Mouse (Mus musculus) frontal cortex, adult 2 months (tissue): ENCODE data around the gene Slc16a10. TPM values are rescaled to one million over a fixed set of nuclear protein-coding genes. Genes with fewer than 3 reads are reported as not detected.
A peak's percentile ranks its signal among the peaks of the same experiment; 100 is the strongest.

Experiments
- DNase-seq, 2 experiments: peaks; one replicate each; pipeline ENCODE4 v3.0.0; 2022; ENCODE audit warnings: low spot score in 1 of 2; ENCODE audit errors: extremely low spot score in 1 of 2
- polyA plus RNA-seq: library from polyadenylated mRNA; depleted of rRNA; stranded (reverse); fragments of >200 nt; gene quantifications from 2 replicates; pipeline ENCODE4 v1.2.3, GENCODE M21; 2012

Slc16a10 gene
- polyA plus RNA-seq, 1 experiment: 2.6 TPM

DNA sequence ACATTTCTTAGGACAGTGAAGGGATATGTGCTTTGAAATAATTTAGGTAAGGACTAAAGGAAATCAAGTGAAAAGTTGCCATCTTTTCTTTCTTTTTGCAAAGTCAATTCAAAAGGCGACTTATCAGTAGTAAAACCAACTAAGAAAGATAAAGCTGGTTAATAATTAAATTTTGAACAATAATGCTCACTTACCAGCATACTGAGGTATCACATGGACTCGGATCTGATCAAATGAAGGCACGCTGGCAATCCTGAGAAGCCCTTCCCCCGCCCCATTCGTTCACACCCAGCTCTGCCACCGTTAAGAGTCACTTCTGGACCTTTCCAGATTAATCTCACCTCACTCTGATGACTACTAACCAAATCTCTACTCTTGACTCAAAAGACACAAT lies 64.1 kb downstream of the Slc16a10 start:
- no peak for DNase-seq

DNA sequence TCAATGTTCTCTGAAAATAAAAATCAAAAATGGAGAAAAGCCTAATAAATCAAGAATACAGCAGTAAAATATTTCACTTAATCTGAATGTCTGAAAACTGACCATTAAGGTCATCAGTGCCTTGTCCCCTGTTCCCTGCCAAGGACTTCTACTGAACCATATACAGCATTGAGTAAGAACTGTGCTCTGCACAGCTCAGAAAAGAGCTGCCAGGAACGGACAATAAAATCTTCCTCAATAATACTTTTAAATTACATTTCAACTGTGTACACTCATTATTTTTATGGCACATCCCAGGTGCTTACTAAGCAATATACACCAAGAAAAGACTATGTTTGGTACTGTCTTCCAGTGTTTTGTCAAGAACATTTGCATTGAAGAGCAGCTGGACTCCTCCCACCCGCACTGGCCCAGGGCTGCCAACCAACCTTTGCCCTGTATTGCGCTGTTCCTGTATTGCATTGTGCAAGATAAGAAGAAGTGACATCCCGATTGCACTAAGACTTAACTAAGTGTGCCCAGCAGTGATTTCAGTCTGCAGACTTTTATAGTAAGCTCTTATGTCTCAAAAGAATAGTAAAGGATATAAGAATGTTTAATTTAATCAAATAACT lies 64.6 kb downstream of the Slc16a10 start:
- no peak for DNase-seq

DNA sequence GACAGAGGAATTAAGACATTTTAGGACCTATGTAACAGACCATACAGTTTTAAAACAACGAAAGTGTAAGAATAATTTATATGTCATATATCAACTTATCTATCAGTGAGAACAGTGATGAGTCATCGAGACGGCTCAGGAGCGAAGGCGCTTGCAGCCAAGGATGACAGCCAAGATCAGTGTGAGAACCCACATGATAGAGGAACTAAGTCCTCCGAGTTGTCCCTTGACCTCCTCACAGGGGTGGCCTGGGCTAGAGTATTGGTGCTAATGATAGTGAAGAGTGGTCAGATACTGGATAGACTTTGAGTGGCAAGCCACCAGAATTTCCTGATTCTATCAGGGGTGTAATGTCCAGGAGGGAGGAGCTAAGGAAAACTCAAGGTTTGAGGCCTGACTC lies 68.5 kb downstream of the Slc16a10 start:
- DNase-seq: peak in 1 of 2 experiments; percentile 23

DNA sequence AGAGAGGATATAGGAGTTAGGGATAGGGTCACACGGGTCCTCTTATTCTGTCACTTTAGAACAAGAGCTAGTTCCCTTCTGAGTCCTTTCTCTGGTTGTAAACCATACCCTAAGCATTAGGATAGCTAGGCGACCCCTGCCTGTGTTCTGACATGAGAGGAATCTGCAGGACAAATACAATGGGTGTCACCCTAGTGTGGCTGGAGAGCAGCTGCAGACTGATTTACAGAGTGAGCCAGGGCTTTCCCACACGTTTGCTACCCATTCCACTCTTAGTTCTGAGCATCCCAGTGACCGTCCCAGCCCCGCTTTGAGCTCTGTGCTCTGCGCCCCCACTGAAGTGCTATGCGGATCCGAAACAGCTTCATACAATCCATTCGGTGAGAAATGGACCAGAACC lies 71.4 kb downstream of the Slc16a10 start:
- DNase-seq: no peak

DNA sequence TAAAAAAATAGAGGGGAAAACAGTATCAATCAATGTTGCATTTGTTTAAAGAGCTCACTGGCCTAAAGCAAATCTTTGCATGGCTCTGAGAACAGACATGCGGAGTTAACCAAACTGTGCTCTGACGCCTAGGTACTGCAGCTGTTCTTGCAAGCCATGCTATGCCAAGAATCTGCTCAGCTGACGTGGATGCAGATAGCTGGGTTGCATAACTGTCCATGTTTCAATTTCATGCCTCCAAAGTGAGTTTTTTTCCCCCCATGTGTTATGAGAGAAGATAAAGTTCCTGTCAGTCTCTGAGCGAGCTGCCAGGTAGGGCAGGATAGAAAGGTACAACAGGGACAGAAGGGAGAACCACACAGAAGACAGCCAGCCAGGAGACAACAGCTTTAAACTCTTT lies 72.8 kb downstream of the Slc16a10 start:
- peak; percentile 40 to 65 for DNase-seq

DNA sequence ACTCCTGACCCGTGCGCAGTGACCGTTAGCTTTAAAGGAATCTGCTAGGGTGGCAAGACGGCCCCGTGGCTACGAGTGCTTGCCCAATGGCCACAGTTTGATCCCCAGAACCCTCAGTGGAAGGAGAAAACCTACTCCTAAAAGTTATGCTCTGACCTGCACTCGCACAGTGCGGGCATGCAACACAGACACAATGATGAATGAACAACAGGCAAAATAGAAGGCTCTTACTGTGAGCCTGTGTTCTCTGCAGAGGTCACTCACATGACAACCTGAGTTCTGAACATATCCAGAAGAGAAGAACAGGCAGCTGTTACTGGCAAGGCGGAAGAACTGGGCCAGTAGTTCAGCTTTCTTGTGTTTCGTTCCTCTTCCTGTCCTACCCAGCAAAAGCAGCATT lies 73.5 kb downstream of the Slc16a10 start:
- DNase-seq: no peak

DNA sequence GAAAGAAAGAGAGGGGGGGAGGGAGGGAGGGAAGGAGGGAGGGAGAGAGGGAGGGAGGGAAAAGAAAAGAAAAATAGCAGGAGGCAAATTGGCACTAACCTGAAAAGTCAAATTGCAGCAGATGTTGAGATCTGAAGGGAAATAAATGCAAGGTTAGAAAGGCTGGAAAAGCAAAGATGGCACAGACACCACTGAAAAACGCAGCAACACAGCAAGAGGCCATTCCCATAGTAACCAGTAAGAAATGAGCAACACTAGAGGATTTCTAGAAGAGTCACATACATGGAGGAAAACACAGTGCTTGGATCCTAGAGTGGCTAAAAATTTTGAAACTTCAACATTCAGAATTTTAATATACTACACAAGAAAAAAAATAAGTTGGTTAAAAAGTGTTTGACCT lies 74.5 kb downstream of the Slc16a10 start:
- no peak for DNase-seq

DNA sequence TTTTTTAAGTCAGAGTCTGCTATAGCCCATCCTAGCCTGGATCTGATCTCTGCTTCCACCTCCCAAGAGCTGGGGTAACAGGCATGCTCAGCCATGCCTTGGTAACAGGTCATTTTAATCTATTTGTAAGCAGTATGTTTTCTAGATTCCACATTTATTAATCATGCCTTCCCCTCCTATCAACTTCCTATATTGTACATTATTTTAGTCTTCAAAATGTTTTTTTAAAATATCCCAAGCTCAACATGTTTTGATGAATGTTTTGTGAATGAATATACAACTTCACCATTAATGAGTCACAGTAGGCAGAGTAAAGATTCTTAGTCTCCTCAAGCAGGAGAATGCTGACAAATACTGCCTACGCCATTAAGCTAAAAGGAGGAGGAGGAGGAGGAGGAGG lies 75.0 kb downstream of the Slc16a10 start:
- no peak for DNase-seq

DNA sequence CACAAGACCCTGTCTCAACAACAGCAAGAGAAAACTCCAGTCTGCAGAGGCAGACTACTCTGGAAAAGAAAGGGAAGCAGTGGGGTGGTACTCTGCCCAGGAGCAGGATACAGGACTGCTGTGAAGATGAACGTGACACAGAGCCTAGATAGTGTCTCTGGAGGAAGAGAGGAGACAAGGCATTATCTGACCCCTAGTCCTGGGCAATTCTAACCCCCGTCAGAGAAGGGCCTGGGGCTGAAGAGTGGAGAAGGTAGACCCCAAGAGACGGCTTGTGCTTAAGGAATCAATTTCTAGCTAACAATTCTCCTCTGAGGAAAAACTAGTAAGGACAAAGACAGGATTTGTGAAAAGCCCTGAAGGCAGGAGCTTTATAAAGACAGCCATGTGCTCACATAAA lies 76.7 kb downstream of the Slc16a10 start:
- DNase-seq: no peak

DNA sequence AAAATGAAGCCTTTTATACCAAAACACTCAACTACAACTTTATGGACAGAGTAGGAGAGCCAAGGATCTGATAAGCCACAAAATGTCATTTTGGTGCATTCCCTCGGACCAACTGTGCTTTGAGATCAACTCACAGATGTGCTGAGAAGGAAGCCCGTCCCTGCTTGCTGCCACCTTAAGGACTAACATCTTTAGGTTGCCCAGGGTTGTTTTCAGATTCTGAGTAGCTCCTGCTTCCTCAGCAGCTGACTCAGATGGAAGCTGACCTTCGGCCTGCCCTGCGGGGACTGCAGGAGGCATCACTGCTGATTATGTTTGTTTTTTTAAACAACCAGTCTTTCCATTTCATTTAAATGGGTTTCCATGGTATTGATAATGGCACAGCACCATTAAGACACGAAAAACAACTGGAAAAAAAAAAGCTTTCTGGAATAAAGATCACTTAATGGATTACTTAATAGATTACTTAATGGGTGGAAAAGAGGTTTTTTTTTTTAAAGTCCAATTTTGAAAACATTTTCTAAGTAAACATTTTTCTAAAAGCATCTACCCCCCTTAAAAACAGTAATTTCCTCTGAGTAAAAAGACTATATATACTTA lies 78.7 kb downstream of the Slc16a10 start:
- no peak for DNase-seq

DNA sequence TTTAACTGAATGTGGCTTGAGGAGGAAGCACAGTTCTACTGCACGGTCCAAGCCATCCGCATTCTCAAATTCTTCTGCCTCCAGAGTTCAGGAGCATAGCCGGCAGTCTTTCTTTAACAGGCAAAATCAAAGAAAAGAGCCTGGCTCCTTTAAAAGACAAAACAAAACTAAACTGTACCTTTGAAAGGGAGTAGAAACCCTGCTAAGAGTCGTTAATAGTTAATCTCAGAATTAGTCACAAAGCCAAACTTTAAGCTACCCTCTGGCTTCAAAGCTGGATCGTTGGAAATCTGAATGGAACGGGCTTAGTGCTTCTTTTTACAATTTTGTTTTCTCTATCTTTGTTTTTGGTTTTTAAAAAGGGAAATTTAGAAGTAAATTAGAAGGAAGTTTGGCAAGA lies 79.2 kb downstream of the Slc16a10 start:
- no peak for DNase-seq

DNA sequence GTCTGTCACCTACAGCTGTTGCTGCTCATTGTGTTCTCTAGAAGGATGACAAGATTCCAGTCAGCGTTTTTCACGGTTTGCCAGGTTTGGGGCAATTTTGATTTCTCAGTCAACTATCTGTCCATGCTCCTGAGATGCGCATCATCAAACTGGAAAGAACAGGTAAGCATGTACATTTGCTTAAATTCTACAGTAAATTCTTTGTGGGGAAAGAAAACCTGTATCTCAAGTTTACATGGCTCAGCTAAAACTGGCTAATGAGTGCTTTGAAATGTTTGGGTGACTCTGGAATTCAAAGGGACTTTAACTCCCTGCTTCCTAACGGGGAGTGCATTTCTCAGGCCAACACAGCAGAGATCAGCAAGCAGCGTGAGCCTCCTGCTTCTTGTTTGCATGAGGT lies 80.1 kb downstream of the Slc16a10 start:
- DNase-seq: no peak

DNA sequence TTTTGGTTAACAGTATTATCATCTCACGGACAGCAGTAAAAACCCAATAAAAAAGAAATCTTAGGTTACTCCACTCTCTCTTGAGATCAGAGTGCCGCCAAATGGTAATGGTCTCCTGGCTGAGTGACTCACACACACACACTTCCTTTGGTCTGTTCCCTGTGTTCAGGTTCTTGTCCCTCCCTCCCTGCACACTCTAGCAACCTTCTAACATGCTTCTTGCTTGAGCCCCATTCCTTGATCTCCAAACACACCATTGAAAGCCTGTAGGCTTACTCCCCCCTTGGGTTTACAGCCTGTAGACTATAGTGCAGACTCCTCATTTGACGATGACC lies 83.3 kb downstream of the Slc16a10 start:
- DNase-seq: no peak

DNA sequence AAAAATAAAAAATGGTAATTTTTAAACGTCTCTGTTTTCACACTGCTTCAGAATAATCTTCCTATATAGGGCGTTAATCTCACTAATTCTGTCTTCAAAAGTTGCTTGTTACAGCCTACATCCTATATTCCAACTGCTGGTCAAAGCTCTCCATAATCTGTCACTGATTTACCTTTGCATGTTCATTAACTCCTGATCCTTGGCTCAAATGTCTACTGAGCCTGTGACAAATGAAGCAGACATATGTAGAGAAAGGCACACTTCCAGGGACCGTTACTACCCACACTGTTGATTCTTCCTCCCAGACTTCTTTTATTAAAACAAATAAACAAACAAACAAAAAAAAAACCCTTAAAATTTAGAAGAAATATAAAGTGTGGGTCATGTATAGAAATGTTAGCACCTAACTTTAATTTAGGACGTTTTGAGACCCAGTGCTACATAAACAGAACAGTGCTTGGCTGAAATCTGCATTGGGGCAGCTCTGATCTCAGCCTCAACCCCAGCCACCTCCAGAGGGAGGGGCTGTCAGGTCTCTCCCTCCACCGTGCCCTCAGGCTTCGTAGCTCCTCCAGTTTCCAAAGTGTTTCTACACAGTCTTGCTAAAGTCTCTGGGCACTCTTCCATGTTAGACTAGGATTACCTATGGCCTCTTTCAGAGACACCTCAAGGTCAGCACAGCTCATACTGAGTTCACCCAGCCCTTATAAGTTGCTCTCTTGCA lies 83.8 kb downstream of the Slc16a10 start:
- DNase-seq: no peak

DNA sequence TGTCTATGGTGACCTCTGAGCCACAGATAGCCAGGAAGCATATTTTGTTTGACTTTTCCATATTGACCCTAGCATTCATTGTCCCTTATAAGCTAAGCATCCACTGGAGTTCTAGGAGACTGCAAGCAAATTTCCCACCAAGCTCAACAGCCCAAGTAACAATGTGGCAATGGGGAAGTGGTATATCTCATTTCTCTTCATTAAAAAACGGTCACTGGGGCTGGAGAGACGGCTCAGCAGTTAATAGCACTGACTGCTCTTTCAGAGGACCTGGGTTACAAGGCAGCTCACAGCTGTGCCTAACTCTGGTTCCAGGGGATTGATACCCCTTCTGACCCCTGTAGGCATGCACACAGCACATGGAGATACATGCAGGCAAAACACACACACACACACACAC lies 84.4 kb downstream of the Slc16a10 start:
- DNase-seq: no peak

DNA sequence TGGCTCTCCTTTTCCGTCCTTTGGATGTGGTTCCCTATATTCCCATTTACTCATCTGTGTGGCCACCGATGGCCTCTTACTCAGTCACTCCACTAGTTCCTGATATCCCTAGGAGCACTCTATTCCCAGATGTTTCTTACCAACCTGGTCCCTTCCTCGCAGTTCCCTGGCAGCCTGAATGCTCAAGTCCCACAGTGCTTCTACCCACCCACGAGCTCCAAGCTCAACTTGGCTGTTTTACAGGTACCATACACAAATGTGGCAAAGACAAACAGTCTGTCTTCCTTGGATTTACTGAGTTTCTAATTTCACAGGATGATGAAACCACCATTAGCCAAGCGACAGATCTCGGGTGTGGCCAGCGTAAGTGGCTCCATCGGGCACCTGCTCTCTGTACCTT lies 87.6 kb downstream of the Slc16a10 start:
- DNase-seq: peak in 1 of 2 experiments; percentile 39

DNA sequence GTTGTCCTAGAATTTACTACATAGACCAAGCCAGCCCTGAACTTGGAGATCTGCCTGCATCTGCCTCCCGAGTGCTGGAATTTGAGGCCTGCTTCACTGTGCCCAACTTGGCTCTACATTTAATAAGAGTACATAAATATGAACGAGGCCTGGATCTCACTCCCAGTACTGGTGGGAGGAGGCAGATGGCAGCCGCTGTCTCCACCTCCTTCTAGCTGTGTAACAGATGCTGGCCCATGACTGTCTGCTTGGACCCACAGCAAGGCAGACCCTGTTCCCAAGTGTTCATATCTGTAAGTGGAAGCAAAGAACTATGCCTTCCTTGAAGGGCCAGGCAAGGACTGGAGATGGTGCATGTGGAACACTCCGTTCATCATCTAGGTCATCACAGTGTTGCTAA lies 88.2 kb downstream of the Slc16a10 start:
- peak; percentile 33 to 59 for DNase-seq

DNA sequence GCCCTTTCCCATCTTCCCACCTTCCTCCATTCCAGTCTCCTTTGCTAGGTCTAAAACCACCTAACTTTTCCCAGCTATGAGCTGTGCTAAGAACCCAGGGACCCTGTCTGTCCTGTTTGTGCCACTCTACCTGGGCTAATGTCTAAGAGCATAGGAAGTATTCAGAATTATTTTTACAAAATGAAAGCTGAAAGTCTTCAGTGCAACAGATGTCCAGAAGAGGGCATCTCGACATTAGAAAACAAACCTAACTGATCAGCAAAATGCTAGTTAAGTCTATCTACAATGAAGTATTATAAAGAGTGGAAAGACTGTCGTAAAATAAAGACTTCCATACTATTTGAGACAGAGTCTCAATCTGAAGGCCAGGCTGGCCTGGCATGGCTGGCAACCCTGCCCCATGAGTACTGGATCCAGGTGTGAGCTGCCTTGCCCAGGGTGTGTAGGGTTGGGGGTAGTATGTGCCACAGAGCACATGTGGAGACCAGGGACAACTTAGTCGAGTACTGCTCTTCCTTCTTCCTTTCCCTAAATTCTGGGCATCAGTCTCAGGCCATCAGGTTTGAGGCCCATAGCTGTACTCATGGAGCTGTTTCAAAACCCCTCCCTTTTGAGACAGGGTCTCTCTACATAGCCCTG lies 88.7 kb downstream of the Slc16a10 start:
- peak in 1 of 2 experiments; percentile 69 for DNase-seq

DNA sequence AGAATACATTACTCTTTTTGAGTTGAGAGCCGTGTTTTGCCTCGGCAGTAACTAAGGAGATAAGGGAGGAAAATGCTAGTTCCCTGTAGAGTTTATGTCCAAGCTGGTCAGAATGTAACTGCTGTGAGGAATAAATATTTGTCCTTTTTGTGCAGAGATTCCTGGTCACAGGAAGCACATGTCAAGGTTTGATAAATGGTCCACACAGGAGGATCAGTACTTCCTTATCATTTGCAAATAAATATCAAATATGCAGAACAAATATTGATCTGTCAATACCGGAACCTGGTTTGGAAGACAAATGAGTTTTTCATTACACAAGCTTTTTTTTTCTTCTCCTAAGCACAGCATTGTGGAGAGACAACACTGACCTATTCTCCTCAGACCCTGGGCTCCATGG lies 90.1 kb downstream of the Slc16a10 start:
- no peak for DNase-seq

DNA sequence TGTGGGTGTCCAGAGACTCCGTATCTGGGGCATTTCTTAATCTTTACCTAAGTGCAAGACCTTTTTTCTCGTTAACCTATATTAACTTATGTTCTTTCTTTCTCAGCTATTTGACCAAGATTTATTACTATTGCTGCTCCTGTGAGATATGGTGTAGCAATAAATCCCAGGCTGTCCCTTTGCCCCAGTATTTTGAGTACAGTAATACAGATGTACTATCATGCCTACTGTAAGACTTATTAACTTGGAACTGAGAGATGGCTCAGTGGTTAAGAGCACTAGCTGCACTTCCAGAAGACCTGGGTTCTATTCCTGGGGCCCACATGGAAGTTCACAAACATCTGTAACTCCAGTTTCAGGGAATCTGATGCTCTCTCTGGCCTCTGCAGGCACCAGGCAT lies 91.3 kb downstream of the Slc16a10 start:
- DNase-seq: no peak

DNA sequence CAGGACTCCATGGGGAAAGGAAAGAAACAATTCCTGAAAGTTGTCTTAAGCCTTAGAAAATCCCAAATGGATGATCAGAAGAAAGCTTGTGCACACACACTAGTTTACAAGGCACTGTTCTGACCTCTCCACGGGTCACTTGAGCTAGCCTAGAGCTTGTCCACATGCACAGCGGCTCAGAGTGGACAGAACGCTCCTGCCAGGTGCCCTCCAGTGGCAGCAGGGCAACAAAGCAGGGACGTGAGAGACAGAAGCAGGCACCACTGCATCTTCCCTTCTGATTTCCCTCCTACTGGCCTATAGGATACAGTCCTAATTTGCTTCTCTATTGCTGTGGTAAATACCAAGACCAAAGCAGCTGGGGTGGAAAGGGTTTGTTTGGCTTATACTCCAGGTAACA lies 100.7 kb downstream of the Slc16a10 start:
- DNase-seq: no peak
